Mouse (Mus musculus): ENCODE measurements around the gene Tsr2.

Tsr2 gene

DNA sequence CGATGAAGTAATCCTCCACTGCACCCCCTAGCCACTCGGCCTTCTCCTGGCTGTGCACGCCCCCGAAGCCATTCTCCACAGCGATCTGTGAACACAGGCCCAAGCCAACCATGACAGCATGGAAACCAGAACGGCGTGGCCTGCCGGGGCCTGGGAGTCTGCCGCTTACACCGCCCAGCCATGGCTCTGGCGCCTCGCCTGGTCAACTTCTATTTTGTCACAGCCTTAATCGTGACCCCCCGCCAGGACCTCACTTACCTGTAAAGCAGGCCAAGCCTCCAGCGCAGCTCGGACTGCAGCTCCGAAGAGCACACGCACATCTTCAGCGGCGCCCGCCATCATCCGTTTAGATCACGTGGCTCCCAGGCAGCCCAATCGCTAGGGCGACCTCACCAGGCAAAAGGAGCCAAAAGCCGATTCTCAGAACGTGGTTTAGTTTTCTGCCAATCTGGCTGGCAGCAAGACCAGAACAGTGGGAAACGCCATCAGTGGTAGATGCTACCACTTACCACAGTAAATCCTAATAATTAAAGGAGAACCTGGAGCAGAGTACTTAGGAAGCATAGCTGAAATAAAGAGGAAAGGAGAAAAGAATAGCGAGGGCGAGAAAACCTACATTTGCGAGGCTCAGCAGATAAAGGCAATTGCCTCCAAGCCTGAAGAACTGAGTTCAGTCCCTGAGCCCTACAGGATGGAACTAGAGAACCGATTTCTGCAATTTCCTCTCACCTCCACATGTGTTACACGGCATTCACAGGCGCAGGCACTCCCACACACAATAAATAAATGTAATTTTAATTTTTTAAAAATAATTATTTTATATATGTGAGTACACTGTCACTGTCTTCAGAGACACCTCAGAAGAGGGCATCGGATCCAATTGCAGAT lies at the start of gene Tsr2:
Tsr2 (minus strand) TSS at position 373 of the 888 bp plus-strand sequence.
- in situ Hi-C loops (cut with MboI; ENCODE audit: low sequenced_read_pairs) = no loop called here

DNA sequence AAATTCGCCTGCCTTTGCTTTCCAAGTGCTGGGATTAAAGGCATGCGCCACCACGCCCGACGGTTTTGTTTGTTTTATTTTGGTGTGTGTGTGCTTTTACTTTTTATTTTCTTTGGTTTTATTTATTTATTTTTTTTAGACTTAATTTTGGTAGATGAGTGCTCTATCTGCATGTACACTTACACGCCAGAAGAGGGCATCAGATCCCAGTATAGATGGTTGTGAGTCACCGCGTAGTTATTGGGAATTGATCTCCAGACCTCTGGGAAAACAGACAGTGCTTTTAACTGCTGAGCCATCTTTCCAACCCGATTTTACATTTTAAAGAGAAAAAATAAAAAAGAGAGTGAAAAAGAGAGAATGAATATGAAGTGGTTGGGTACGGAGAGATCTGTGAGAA lies 36.4 kb upstream of the Tsr2 start:
- in situ Hi-C loops (cut with MboI; ENCODE audit: low sequenced_read_pairs) = no loop called here

DNA sequence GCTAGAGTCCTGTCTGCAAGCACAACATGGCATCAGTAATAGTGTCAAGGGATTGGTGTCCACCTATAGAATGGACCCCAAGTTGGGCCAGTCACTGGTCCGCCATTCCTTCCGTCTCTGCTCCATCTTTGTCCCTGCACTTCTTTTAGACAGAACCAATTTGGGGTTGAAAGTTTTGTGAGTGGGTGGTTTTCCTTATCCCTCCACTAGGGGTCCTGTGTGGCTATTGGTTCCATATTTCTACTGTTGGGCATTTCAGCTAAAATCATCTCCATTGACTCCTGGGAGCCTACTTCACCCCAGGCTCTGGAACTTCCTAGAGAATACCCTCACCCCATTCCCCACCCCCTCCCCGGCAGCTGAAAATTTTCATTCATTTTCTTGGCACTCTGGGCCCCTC lies 34.1 kb upstream of the Tsr2 start:
- in situ Hi-C loops (cut with MboI; ENCODE audit: low sequenced_read_pairs) = no loop called here

DNA sequence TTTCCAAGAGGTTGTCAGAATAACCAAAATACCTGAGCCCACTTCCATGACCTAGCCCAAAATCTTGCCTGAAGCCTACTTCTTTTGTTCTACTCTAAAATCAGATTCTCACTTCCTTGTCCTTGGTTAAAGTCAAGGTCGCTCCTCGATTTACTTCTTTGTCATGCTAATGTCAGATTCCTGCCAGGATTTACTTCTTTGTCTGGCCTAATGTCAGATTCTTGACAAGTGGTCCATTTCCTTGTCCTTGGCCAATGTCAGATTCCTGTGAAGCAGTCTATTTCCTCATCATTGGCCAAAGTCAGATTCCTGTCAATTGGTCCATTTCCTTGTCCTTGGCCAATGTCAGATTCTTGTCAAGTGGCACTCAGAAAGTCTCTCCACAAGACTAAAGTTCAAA lies 27.6 kb upstream of the Tsr2 start:
- in situ Hi-C loops (cut with MboI; ENCODE audit: low sequenced_read_pairs) = no loop called here

DNA sequence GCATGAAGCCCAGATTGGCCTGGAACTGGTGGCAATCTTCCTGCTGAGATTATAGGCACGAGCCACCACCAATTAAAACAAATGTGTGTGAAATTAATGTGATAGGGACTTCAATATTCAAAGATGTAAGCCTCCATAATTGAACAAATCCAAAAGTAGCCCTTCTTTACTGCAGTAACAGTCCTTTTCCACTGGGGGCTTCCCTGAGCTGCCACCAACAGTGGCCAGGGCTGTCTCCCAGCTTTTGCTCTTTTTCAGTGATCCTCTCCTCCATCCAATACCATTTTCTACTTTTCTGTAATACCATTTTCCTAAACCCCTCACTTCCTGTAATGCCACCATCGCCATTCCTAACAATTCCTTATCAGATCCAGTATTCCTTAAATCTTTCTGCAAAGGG lies 21.1 kb upstream of the Tsr2 start:
- in situ Hi-C loops (cut with MboI; ENCODE audit: low sequenced_read_pairs) = no loop called here

DNA sequence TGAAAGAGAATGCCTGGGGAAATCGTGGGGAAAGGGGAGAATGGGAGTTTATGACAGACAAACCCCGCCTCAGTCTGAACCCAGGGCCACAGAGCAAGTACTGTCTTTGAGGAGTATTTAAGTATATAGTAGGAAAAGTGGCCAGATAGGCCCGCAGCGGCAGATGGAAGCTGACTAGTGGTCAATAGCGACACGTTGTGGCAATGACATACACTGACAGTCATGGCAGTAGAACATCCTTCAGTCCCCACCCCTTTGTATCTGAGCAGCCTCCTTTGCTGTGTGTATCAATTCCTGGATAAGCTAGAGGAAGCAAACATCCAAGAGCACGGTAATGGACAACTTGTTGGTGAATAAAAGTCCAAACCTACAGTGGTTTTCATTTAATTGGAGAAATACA lies 20.5 kb upstream of the Tsr2 start:
- in situ Hi-C loops (cut with MboI; ENCODE audit: low sequenced_read_pairs) = no loop called here

DNA sequence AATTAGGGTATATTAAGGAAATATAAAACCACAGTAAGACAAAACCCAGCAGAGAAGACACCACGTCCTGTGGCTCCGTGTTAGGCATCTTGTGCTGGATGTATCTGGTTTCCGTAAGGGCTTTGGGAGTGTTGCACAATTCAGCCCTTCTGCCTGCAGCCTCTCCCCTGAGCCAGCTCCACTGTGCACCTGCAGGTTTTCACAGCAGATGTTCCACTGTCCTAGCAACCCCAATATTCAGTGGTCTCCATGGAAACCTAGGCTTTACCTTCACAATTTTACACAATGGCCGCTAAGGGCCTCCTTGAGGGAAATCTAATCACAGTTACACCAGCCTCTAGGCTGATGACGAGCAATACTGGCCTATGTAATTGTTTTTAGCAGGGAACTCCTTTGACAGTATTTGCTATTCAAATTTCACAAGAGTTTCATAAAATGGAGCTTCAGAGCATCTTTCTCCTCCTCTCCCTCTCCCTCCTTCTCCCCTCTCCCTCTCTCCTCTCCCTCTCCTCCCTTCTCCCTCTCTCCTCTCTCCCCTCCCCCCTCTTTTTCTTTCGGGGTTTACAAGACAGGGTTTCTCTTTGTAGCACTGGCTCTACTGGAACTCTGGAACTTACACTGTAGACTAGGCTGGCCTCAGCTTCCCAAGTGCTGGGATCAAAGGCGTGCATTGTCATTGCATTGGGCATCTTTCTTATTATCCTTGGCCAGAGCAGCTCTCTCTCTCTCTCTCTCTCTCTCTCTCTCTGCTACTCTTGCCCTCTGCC lies 11.1 kb upstream of the Tsr2 start:
- in situ Hi-C loops (cut with MboI; ENCODE audit: low sequenced_read_pairs) = no loop called here

DNA sequence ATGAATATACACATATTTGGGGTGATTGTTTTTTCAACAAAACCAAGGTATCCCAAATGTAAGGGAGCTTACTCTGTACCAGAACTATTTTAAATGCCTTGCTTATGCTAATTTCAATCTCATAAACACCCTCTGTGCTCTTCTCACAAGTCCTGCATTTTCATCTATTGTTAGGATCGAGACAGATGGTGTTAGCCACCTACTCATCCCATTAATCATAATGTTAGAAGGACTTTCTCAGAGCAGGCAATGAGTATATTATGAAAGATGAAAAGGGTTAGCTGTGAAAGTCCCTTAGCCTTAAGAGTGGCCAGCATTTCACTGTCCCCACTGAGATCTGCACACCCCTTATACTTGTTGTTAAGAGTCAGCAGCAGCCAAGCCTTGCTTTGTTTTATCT lies 8.9 kb downstream of the Tsr2 start:
- in situ Hi-C loops (cut with MboI; ENCODE audit: low sequenced_read_pairs) = no loop called here

DNA sequence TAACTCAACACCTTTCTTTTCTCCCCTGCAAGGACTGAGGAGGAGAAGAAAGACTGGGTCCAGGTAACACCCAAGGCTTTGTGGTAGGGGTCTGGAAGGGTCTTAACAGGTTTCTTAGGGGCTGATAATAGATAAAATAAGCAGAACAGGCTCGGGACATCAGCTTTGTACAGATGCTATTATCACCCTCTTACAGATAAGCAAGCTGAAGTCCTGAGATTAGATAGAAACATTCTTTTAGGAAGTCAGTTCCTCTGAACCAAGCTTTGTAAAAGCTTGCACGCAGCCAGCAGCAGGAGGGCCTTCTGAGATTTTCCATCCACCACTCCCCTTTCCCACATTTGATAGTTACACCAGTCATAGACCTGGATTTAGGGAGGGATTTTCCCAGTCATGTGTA lies 10.7 kb downstream of the Tsr2 start:
- in situ Hi-C loops (cut with MboI; ENCODE audit: low sequenced_read_pairs) = no loop called here

DNA sequence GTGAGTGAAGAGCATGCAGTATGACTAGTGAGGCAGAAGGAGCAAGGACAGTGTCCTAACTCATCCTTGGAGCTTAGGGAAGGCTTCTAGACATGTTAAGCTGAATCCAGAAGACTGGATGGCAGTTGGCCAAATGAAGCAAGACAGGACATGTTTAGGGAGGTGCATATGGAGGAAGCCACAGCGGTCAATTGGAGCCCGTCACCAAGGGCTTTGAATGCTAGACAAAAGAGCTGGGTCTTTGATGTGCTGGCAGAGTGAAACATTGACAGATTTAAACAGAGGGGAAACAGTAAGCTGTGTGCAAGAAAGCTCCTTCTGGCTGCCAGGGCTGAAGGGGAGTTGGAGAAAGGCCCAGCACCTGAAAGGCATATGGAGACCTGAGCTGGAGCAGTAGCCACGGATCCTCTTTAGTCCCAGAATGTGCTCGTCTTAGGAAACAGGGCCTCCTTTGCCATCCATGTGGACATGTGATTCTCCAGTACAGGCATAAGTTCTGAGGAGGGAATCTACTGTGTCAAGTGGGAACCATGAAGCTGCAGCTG lies 19.3 kb downstream of the Tsr2 start:
- in situ Hi-C loops (cut with MboI; ENCODE audit: low sequenced_read_pairs) = no loop called here

DNA sequence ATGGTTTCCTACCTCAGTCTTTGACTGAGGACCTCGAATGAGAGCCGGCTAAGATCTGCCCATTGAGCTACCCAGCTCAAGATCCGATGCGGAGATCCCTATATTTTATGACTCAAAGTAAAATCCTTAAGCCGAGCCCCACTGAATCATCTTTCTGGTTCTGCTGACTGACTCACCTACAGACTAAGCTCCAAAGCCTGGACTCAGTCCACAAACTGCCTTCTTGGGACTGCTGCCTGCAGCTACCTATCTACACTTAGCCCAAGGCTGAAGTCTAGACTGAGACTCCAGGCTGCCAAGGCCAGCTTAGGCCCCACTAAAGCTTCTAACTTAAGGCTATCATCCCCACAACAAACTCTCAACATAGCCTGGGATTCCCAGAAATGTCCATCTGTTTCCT lies 20.3 kb downstream of the Tsr2 start:
- in situ Hi-C loops (cut with MboI; ENCODE audit: low sequenced_read_pairs) = no loop called here

DNA sequence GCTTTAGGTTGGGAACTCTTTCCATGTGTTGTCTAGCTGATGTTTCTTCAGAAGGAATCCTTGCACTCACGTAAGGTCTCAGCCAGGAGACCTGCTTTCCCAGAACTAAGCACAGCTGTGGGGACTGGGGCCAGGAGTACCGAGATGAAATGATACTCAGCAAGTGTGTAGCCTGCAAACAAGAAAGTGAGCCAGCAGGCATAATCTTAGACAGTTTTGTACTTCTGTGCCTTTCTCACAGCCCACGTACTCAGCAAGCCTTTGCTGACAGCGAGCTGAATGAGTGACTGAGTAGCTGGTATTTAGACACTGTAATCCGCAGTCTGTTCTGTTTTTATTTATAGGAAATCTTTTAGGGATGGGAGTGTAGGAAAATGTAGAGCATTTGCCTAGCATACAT lies 28.5 kb downstream of the Tsr2 start:
- in situ Hi-C loops (cut with MboI; ENCODE audit: low sequenced_read_pairs) = no loop called here

DNA sequence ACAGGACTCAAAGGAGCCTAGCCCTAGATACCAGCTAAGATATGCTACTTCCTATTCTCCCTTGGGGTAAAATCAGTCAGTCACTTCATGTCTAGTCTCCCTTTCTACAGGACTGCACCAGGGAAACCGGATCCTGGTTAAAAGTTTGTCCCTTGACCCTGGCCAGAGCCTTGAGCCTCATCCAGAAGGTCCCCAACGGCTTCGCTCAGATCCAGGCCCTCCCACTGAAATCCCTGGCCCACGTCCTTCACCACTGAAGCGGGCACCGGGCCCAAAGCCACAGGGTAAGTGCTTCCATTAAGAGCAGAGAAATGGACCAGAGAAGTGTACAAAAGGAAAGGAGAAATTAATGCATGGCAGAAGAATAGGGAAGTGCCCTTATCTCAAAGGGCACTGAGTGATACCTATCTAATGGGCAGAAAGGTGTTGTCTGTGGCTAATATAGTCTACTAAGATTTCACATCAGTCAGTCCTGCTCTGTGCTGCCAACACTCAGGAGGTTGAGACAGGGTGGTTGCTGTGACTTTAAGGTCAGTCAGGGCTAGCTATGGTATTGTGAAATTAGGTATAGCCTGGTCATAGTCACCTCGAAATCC lies 30.2 kb downstream of the Tsr2 start:
- in situ Hi-C loops (cut with MboI; ENCODE audit: low sequenced_read_pairs) = no loop called here

DNA sequence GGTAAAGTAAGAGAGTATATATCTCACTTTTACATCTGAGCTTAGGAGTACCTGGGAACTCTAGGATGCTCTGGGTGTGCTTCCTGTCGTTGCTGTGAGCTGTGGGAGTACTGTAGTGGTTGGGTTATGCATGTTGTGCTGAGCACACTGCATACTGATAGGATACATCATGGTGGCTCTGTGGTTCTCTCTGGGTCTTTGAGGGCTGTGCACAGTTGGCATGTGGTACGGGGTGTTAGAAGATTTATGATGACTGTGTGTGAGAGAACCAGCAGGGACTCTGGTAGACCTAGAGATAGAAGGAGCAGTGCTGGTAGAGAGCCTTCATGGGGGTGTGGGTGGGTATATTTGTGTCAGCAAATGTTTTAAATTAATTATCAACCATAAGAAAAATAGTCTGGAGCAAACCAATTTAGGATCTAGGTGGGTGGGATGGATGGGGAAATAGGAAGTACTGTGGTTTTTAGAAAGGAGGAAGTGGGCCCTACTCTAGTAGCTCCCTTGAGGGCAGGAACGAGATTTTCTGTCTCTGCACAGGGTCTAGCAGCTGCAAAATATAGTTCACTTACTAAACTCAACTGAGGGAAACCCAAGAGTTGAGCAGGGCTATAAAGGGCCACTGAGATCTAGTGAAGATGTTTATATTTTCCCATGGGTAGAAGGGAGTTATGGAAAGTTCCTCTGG lies 34.6 kb downstream of the Tsr2 start:
- in situ Hi-C loops (cut with MboI; ENCODE audit: low sequenced_read_pairs) = no loop called here

DNA sequence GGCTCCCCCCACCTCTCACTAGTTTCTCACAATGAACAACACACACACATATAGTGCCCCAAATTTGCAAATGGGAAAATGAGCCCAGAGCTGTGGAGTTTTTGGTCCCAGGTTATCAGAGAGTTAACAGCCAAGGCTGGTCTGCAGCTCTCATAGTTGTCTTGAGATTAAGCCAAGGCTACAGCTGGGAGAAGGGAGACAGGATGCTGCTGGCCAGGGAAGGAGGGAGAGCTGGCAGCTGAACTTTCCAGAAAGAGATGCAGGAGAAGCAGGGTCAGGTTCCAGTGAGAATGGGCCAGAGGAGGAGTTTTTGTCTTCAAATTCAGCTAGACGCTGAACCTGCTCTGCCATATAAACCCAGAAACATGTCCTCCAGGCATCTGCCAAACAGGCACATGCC lies 37.0 kb downstream of the Tsr2 start:
- in situ Hi-C loops (cut with MboI; ENCODE audit: low sequenced_read_pairs) = no loop called here

DNA sequence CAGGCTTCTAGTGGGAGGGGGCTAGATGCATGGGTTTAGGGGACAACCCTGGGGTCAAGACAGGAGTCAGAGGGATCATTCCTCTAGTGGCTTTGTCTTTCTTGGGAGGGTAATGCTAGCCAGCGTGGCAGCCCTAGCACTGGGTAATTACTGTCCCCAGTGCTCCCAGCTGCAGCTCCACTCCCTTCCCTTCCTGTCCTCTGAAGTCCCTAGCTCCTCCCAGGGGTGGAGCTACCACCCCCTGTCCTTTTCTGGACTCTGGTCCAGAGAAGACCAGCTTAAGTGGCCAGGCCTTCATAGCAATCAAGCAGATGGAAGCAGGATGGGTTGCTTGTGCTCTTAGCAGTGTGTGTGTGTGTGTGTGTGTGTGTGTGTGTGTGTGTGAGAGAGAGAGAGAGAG lies 40.8 kb downstream of the Tsr2 start:
- in situ Hi-C loops (cut with MboI; ENCODE audit: low sequenced_read_pairs) = no loop called here

DNA sequence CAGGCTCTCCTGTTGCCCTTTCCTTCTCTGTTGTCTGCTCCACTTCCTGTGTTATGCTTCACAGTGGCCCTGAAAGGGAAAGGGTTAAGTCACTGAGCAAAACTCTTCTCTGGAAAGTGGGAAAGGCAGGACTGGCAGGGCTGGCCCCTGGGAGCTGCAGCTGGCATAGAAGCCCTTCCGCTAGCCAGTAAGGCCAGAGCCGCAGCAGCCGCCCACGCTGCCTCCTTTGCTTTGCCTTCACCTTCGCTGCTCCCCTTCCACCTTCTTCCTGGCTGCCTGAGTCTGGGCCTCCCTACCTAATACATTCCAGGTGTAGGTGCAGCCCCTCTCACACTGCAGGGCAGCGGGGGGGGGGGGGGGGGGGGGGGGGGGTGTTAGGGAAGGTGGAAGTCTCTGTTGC lies 41.9 kb downstream of the Tsr2 start:
- in situ Hi-C loops (cut with MboI; ENCODE audit: low sequenced_read_pairs) = no loop called here

DNA sequence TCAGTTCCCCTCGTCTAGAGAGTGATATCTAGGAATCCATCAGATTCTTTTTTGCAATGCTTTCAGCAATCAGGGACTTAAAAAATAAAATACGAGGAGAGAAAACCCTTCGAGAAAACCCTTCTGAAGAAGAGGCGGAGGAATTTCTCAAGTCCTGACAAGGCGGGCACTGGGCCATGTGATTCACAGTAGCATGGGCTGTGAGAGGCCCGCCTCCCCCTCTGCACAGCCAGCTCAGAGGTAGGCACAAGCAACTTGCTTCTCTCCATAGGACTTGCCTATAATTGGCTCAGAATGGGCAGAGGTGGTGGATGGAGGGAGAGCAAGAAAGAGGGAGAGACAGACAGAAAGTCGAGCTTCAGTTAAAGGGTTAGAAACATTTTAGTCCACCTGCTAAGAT lies 46.0 kb downstream of the Tsr2 start:
- in situ Hi-C loops (cut with MboI; ENCODE audit: low sequenced_read_pairs) = no loop called here

DNA sequence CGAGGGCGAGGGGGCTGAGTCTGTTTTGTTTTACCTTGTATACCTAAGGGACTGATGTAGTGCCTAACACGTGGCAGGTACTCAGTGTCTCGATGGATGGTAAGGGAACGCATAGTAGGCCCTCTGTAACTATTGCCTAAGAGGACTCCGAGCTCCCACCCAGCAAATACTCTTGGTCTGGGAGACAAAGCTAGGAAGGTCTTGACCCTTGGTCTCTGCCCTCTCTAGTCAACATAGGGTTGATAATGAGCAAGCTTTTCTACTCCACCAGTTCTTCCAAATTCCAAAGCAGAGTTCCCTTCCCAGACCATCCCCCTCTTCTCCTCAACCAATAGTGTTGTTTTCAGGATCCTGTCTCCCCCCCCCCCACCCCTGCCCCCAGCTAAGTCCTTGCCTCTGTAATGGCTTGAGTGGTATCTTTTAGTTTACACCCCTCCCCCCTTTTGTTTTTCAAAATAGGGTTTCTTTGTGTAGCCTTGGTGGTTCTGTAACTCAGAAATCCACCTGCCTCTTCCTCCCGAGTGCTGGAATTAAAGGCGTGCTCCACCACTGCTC lies 46.6 kb downstream of the Tsr2 start:
- in situ Hi-C loops (cut with MboI; ENCODE audit: low sequenced_read_pairs) = no loop called here

DNA sequence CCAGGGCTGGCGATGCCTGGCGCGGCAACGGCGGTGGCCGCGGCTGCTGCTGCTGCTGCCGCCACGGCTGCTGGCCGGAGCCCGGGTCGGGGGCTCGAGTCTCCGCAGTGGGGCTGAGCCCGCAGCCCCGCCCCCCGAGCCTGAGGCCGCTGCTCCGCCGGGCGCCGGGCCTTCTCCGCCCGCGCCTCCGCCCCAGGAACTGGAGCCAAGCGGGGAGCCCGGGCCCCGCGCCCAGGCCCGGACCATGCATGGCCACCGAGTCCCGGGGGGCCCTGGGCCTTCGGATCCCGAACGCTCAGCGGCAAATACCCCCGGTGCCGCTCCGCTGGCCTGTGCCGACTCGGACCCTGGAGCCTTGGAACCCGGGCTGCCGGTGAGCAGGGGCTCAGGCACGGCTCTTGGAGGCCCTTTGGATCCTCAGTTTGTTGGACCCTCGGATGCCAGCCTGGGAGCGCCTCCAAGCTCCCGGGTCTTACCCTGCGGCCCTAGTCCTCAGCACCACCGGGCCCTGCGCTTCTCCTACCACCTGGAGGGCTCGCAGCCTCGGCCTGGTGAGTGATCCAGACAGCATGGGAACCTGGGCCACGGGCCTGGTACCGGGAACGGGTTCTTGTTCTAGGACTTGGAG lies 48.8 kb downstream of the Tsr2 start:
- in situ Hi-C loops (cut with MboI; ENCODE audit: low sequenced_read_pairs) = no loop called here
